Mouse (Mus musculus) limb, embryonic 12.5 days (tissue): Measurements from ENCODE around the gene Wdtc1. TPM values are rescaled to one million over a fixed set of nuclear protein-coding genes. Genes with fewer than 3 reads are reported as not detected.
A peak's percentile ranks its signal among the peaks of the same experiment; 100 is the strongest.

Experiments used
- ATAC-seq: fragments of 200-750 bp; cut with Nextera tagmentation; 2 replicates; pipeline ENCODE4 v1.8.0; 2017; ENCODE audit warnings: low read depth, moderate TSS enrichment; ENCODE audit not compliant: insufficient number of reproducible peaks, insufficient read depth, low FRiP score, low TSS enrichment
- H3K27ac ChIP-seq: fragments of 300-500 bp; sonication (generic); 2 replicates; pipeline ENCODE4 v1.5.1; 2016; ENCODE audit warnings: mild to moderate bottlenecking, moderate library complexity
- H3K27me3 ChIP-seq: fragments of 300-500 bp; sonication (generic); 2 replicates; pipeline ENCODE4 v1.6.1; 2016; ENCODE audit warnings: mild to moderate bottlenecking, moderate library complexity
- H3K36me3 ChIP-seq: fragments of 300-500 bp; sonication (generic); 2 replicates; pipeline ENCODE4 v1.6.1; 2016; ENCODE audit warnings: mild to moderate bottlenecking, moderate library complexity
- H3K4me1 ChIP-seq: fragments of 300-500 bp; sonication (generic); replicated peaks from 2 replicates; pipeline ENCODE4 v1.6.1; 2016
- H3K4me2 ChIP-seq: fragments of 300-500 bp; sonication (generic); 2 replicates; pipeline ENCODE4 v1.6.1; 2016; ENCODE audit warnings: mild to moderate bottlenecking, moderate library complexity
- H3K4me3 ChIP-seq: fragments of 300-500 bp; sonication (generic); replicated peaks from 2 replicates; pipeline ENCODE4 v1.5.1; 2016; ENCODE audit warnings: mild to moderate bottlenecking
- H3K9ac ChIP-seq: fragments of 300-500 bp; sonication (generic); replicated peaks from 2 replicates; pipeline ENCODE4 v1.6.1; 2016; ENCODE audit warnings: mild to moderate bottlenecking, moderate library complexity
- H3K9me3 ChIP-seq: fragments of 300-500 bp; sonication (generic); 2 replicates; pipeline ENCODE4 v1.6.1; 2016; ENCODE audit warnings: mild to moderate bottlenecking, moderate library complexity
- WGBS: fragments of 180-500 bp; shearing (Covaris S2); methylation state at CpG from one replicate; pipeline ENCODE4 v1.1.7; 2016; 5-methylcytosine and 5-hydroxymethylcytosine counted together
- polyA plus RNA-seq: library from polyadenylated mRNA; unstranded; fragments of >200 nt; fragmentation: Nextera tagmentation; extraction: Ambion mirVana; gene quantifications from 2 replicates; pipeline ENCODE4 v1.2.1, GENCODE M21; 2016

Wdtc1 gene
- polyA plus RNA-seq, 1 experiment from 2014 or later = 12.2 TPM

DNA sequence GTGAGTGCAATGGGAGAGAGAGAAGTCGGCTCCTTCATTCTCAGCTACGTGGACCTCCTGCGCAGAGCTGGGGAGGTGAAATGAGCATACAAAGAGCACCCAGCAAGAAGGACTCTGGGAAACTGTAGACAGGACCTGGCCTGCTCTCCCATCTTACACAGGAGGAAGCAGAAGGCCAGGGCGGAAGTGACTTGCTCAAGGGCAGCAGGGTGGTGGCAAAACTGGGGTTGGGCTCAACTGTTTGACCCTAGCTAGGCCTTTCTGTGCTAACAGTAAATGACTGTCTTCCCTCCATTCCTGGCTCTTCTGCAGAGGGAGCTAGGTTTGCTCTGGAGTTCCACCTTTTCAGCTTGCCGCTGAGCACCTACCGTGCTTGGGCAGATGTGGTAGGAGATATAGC lies 37.3 kb upstream of the Wdtc1 start:
- no peak overlapping the region for H3K9ac ChIP-seq
- H3K9me3 ChIP-seq = no peaks in the 10 kb centered on the region
- ATAC-seq = no peak
- no peak overlapping the region for H3K27ac ChIP-seq
- no peaks in the 10 kb centered on the region for H3K27me3 ChIP-seq
- H3K4me1 ChIP-seq = peaks cover 26% of the 10 kb centered on the region
- H3K4me2 ChIP-seq = no peak overlapping the region
- no peak overlapping the region for H3K4me3 ChIP-seq
- 92% methylated on average over 6 of the region's 6 CpGs for WGBS
- peaks cover under 1% of the 10 kb centered on the region; the same call in 1 of the 2 replicates for H3K36me3 ChIP-seq

DNA sequence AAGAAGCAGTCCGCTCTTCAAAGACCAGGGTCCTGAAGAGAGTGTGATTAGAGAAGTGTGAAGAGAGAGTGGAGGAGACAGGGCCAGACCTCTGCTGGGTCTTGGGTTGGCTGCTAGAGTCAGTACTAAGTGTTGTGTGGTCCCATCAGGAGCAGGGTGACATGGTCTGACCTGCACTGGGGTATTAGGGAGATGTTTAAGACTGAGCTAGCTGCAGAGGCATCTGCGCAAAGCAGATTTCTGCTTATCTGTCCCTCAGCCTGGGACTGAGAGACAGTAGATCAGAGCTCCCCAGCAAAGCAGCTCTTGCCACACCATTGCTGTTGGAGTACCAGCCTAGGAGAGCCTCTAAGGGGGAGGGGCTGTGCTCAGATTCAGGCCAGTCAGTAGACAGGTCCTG lies 36.8 kb upstream of the Wdtc1 start:
- Histone ChIP-seq H3K9me3 (no peaks in the 10 kb centered on the region), H3K27ac (no peak overlapping the region), H3K4me3 (no peak overlapping the region), H3K4me2 (no peak overlapping the region), H3K9ac (no peak overlapping the region), H3K4me1 (peaks cover 21% of the 10 kb centered on the region), H3K36me3 (peaks cover 5% of the 10 kb centered on the region; the same call in 1 of the 2 replicates), H3K27me3 (no peaks in the 10 kb centered on the region)
- 91% methylated on average over 2 of the region's 2 CpGs for WGBS
- ATAC-seq = no peak

DNA sequence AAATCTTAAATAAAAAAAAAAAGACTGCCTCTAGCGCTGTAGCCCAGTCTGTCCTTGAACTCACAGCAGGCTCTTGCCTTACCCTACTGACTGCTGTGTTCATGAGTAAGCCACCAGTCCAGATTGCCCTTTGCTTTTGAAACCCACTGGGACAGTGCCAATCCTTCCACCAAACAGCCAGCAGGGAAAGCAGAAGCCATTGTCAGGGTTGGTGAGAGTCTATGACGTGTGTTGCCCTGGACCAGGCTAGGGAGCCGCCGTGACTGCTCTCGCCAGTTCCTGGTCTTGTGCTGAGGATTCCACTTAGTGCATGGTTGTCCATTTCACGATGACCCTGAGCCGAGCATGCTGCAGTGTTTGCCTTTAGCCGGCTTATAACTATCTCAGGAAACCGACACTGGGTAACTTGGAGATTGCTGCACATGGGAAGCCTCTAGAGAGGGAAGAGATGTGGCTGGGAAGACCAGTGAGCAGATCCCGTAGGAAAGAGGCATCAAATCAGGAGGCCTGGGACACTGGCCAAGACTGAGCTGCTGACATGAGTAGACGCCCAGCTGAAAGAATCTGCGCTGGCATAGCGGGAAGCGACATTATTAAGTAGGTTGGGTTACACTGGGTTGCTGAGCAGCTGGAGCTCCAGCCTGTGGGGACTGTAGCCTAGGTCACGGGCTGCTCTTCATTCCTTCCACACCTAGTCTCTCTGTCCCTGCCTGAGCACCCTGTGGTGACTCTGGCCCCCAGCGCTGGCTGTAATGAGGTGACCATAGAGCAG lies 35.7 kb upstream of the Wdtc1 start:
- Histone ChIP-seq H3K4me2 (no peak overlapping the region), H3K4me3 (no peak overlapping the region), H3K27me3 (no peaks in the 10 kb centered on the region), H3K4me1 (peaks cover 12% of the 10 kb centered on the region), H3K27ac (no peak overlapping the region), H3K9me3 (no peaks in the 10 kb centered on the region), H3K36me3 (peaks cover 5% of the 10 kb centered on the region; the same call in 1 of the 2 replicates), H3K9ac (no peak overlapping the region)
- WGBS = 91% methylated on average over 16 of the region's 16 CpGs
- no peak for ATAC-seq

DNA sequence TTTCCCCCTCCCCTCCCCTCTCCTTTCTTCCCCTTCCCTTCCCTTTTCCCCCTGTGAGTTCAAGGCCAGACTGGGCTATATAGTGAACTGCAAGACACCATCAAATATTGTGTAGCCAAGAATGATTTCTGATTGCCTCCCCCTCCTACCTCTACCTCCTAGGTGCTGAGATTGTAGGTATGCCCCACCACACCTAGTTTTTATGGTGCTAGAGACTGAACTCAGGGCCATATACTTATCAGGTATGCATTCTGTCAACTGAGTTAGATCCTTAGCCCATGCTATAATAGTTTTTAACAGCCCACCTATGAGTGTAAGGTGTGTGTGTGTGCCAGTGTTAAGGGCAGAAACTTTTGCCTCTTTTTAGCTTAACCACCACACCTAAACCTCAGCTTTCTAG lies 33.8 kb upstream of the Wdtc1 start:
- Histone ChIP-seq H3K4me3 (no peak overlapping the region), H3K9ac (no peak overlapping the region), H3K27ac (no peak overlapping the region), H3K9me3 (no peaks in the 10 kb centered on the region), H3K4me2 (no peak overlapping the region), H3K4me1 (peaks cover 12% of the 10 kb centered on the region), H3K27me3 (no peaks in the 10 kb centered on the region), H3K36me3 (peaks cover 9% of the 10 kb centered on the region)
- ATAC-seq = no peak

DNA sequence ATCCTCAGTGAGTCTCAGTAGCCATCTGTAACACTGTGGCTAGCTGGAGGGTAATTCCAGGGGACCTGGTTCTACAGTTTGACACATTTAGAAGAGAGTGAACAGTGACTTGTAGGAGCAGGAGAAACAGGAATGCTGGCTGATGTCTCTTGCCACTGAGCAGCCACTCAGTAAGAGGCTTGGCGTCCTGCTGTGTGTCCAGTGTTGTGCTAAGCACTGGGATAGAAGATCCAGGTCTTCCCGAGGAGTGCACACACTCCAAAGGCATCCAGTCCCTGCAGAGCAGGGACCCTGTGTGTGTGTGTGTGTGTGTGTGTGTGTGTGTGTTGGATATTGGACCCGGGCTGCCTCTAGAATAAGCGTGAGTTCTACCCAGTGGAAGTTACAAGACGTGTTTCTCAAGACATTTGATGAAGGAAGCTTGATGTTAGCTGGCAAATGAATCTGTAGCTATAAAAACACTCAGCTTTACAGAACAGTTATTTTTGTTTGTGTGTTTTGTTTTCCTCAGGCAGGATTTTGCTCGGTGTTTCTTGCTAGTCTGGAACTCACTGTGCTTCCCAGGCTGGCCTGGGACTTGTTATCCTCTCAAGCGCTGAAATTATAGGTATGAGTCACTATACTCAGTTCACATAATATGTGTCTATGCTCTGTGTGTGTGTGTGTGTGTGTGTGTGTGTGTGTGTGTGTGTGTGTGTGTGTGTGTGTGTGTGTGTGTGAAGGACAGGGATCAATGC lies 32.9 kb upstream of the Wdtc1 start:
- H3K27me3 ChIP-seq = no peaks in the 10 kb centered on the region
- H3K4me3 ChIP-seq = no peak overlapping the region
- no peaks in the 10 kb centered on the region for H3K9me3 ChIP-seq
- no peak overlapping the region for H3K4me2 ChIP-seq
- 77% methylated on average over 7 of the region's 7 CpGs for WGBS
- peaks cover 10% of the 10 kb centered on the region for H3K4me1 ChIP-seq
- H3K9ac ChIP-seq = no peak overlapping the region
- ATAC-seq = no peak
- peaks cover 15% of the 10 kb centered on the region for H3K36me3 ChIP-seq
- 0 out of 2 replicates have a peak overlapping the region, but pooled peaks have one; percentile 31 for H3K27ac ChIP-seq

DNA sequence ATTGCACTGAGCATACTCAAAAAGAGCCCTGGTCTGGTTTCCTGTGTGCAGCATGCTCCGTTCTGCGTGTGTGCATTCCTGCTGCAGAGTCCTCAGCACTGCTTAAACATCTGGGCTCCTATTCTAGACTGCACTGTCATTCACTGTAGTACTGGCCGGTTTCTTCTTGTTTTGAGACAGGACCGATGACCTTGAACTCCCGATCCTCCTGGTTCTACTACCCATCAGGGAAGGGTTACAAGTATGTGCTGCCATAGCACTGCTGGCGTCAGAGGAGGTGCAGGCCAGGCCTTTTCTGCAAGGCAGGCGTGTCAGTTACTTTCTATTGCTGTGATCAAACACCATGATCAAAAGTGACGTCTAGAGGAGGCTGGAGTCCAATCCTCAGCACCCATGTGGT lies 27.9 kb upstream of the Wdtc1 start:
- Histone ChIP-seq H3K27me3 (no peaks in the 10 kb centered on the region), H3K27ac (peak overlapping the region; percentile 64), H3K9ac (no peak overlapping the region), H3K4me3 (no peak overlapping the region), H3K9me3 (no peaks in the 10 kb centered on the region), H3K36me3 (peaks cover 15% of the 10 kb centered on the region), H3K4me1 (peaks cover 44% of the 10 kb centered on the region), H3K4me2 (no peak overlapping the region; the same call in 1 of the 2 replicates)
- 73% methylated on average over 8 of the region's 8 CpGs for WGBS
- no peak for ATAC-seq

DNA sequence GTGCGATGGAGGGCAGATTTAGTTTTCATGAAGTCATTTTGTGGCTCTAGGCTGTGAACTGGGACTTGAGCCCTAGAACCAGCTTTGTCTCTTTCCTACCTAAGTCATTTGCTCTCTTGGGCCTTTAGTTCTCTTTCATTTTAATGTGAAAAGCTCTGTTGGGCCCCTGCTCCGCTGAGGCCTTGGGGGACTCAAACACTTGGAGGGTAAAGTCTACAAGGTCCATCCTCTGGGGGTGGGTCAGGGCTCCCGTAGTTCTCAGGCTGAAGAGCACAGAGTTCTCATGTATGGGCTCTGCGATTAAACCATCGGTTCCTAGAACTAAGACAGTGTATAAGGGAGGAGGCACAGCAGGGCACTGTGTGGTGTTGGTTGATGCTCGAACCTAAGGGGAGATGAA lies 27.3 kb upstream of the Wdtc1 start:
- Histone ChIP-seq H3K27me3 (no peaks in the 10 kb centered on the region), H3K4me3 (no peak overlapping the region), H3K9me3 (no peaks in the 10 kb centered on the region), H3K9ac (no peak overlapping the region), H3K27ac (peak overlapping the region; percentile 64), H3K4me1 (peaks cover 50% of the 10 kb centered on the region), H3K4me2 (0 out of 2 replicates have a peak overlapping the region, but pooled peaks have one; percentile 2), H3K36me3 (peaks cover 13% of the 10 kb centered on the region)
- no peak for ATAC-seq
- 72% methylated on average over 6 of the region's 6 CpGs for WGBS

DNA sequence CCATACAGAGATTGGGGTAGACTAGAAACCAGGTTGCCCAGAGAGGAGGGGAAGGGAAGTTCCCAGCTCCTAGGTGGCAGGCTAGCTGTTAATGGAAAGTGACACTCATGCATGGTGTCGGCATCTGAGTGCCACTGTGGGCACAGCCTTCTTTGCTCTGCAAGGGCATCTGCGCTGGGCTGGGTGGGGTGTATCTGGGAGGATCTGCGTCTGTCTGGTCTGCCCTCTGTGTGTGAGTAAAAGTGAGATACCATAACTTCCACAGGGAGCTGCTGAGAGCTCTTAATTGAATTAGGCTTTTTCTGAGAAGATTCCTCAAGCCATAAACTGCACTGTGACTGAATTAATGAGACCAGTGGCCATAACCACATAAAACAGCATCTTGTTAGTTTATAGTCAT lies 26.6 kb upstream of the Wdtc1 start:
- WGBS = 50% methylated on average over 3 of the region's 3 CpGs
- no peak overlapping the region for H3K4me3 ChIP-seq

DNA sequence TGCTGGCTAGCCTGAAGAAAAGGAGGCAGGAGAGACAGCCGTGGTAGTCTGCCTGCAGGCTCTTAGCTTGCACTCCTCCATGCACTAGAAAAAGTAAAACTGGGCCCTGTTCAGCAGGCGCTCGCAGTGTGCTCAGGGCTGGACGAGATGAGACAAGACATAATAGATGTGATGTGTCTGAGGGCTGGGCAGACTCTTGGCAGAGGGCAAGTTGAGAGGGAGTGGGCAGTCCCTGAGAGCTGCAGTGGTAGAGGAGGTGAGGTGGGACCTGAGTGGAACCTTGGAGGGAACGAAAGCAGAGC lies 25.7 kb upstream of the Wdtc1 start:
- no peak for ATAC-seq
- 39% methylated on average over 5 of the region's 5 CpGs for WGBS
- peaks cover 50% of the 10 kb centered on the region for H3K4me1 ChIP-seq

More for the DNA sequence above, 26.6 kb upstream of the Wdtc1 start:
- peaks cover 16% of the 10 kb centered on the region for H3K36me3 ChIP-seq
- no peak for ATAC-seq
- no peak overlapping the region for H3K4me2 ChIP-seq
- H3K27me3 ChIP-seq = no peaks in the 10 kb centered on the region
- peak overlapping the region; percentile 64; the same call in 1 of the 2 replicates for H3K27ac ChIP-seq
- H3K9ac ChIP-seq = no peak overlapping the region
- peaks cover 50% of the 10 kb centered on the region for H3K4me1 ChIP-seq
- no peaks in the 10 kb centered on the region for H3K9me3 ChIP-seq

DNA sequence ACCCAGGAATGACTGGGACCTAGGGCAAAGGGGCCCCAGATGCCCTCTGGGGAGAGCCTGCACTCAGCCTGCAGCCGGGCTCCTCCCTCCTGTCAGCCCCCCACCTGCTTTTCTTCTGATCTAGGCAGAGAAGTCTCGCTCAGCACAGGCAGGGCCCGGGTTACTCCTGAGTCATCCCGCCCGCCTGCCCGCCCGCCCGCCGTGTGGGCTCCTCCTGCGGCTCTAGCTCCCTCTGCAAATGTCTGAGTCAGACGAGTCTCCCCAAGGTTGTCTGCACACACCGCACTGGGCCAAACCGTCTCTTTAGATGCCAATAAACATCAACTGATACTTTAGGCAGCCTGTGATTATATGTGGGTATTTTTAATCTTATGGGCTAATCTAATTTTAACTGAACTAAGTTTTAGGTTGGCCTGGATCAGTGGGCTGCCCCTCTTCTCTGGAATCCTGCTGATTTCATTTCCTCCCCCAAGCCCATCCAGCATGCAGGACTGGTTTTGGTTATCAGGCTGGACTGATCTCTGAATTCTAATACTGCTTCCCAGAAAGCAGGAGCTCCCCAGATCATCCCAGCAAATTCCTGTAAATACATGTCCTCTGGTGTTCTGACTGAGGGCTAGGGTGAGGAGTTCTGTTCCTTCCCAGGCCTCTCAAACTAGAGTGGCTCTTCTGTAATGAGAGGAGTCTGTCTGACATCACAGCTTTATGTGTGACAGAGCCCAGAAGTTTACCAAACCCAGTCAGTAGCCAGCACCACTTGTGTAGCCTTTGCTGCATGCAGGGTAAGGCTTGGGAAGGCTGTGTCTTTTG lies 25.2 kb upstream of the Wdtc1 start:
- 5% methylated on average over 13 of the region's 13 CpGs for WGBS
- peaks cover 55% of the 10 kb centered on the region for H3K4me1 ChIP-seq
- peaks cover 18% of the 10 kb centered on the region for H3K36me3 ChIP-seq
- peak overlapping the region; percentile 66 for H3K27ac ChIP-seq
- H3K9ac ChIP-seq = peak overlapping the region; percentile 31; the same call in 1 of the 2 replicates
- no peaks in the 10 kb centered on the region for H3K27me3 ChIP-seq
- H3K4me2 ChIP-seq = peak overlapping the region; percentile 26
- ATAC-seq = no peak
- no peak overlapping the region for H3K4me3 ChIP-seq
- no peaks in the 10 kb centered on the region for H3K9me3 ChIP-seq

More for the DNA sequence above, 25.7 kb upstream of the Wdtc1 start:
- H3K9ac ChIP-seq = 0 out of 2 replicates have a peak overlapping the region, but pooled peaks have one; percentile 31
- peaks cover 18% of the 10 kb centered on the region for H3K36me3 ChIP-seq
- peak overlapping the region; percentile 66 for H3K27ac ChIP-seq
- no peak overlapping the region for H3K4me2 ChIP-seq
- H3K4me3 ChIP-seq = no peak overlapping the region
- no peaks in the 10 kb centered on the region for H3K27me3 ChIP-seq
- no peaks in the 10 kb centered on the region for H3K9me3 ChIP-seq
